Mouse (Mus musculus): ENCODE measurements around the gene Ndufa3.

Ndufa3 gene

GRCm38 (mm10) chr7:3610437-3610836 lies 6.7 kb upstream of the Ndufa3 start:
- no peak for DNase-seq (ENCODE audit: low read depth, low spot score)

DNA sequence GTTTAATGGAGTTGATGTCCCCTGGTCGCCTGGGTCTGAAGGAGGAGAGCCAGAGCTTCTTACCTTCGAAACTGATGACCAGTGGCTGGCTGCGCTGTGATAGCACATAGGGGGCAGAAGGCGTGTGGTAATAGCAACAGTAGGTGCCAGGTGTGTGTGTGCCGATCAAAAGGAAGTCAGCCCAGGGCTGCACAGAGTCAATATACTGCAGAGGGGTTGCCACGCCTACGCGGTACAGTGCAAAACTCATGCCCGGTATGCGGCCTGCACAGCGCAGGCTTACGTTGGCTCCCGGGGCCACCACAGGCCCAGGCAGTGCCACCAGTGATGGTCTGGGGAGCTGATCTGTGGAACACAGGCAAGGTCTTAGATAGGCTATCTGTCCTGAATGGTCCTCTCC lies 6.2 kb upstream of the Ndufa3 start:
- no peak for DNase-seq (ENCODE audit: low read depth, low spot score)

GRCm38 (mm10) chr7:3614021-3614420 lies 3.2 kb upstream of the Ndufa3 start:
- no peak for DNase-seq (ENCODE audit: low read depth, low spot score)

GRCm38 (mm10) chr7:3616057-3616388 lies 1.1 kb upstream of the Ndufa3 start, which contains the start of gene Oscar:
Oscar (minus strand) TSS chr7:3616157.
- no peak for DNase-seq (ENCODE audit: low read depth, low spot score)

DNA sequence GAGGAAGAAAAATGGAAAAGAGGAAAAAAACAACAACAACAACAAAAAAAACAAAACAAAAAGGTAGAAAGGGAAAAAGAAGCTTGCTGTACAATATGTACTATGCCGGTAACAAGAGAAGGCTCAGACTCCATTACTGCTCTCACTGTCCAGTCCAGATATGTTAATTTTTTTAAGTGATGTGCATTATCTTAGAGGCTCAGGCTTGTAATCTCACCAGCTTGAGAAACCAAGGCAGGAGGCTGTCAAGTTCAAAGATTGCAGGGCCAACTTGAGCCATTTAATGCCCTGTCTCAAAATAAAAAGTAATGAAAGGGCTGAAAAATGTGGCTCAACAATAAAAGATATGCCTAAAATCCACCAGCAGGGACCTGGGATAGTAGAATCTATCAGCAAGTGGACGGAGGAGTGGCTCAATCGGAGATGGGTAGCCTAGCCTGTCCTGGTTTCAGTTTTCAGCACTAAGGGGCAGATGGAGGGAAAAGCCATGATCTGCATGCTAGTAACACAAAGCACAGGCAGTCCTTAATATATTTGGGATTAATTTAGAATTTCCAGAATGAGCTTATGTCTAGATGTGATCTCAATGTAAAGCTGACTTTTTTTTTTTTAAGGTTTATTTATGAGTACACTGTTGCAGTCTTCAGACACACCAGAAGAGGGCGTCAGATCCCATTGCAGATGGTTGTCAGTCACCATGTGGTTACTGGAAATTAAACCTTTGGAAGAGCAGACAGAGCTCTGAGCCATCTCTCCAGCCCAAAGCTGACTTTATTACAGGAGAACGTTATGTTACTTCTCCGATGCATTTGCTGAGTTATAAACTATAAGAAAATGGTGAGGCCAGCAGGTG lies 558 bp upstream of the Ndufa3 start:
- DNase-seq (ENCODE audit: low read depth, low spot score), result no peak

- DNase-seq (ENCODE audit: low read depth, low spot score), result no peak
Observed at GRCm38 (mm10) chr7:3629030-3629429, 11.9 kb downstream of the Ndufa3 start.

- peak; percentile 95 for DNase-seq (ENCODE audit: low read depth, low spot score)
Observed at GRCm38 (mm10) chr7:3629543-3630477, 12.6 kb downstream of the Ndufa3 start, which contains the start of the genes Tfpt and Prpf31. Tfpt (minus strand) TSS chr7:3629929. Prpf31 (plus strand) TSS chr7:3629985.

- no peak for DNase-seq (ENCODE audit: low read depth, low spot score)
Observed at GRCm38 (mm10) chr7:3630478-3630815, 13.3 kb downstream of the Ndufa3 start.

GRCm38 (mm10) chr7:3643412-3643811 lies 26.2 kb downstream of the Ndufa3 start:
- DNase-seq (ENCODE audit: low read depth, low spot score), result no peak

DNA sequence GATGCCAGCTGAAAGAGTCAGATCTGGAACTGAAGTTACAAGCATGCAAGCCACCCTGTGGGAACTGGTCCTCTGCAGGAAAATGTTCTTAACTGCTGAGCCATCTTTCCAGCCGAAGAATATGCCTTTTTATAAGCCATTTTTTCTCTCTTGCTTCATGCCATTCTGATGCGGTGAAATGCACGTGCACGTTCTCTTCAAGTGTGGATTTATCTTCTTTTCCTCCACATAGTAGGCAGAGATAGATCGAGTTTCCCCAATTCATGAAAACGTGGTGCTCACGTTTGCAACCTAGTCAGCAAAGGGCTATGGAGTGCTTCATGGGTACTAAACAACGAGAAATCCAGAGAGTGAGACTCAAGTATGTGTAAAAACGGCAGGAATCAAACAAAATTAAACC lies 26.7 kb downstream of the Ndufa3 start:
- no peak for DNase-seq (ENCODE audit: low read depth, low spot score)

DNA sequence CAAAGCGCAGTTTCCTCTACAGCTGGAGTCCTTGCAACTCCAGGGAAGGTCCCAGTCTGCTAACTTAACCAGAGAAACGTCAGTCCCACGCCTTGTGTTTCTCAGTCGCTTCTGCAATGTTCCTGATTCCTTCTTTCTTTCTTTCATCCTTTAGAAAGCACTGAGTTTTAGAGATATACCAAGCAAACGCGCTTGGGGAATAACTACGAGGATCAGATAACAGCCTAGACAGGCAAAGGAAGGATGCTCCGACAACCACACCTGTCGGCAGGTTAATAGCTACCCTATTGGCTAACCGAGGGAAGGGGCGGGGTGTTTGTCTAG lies 27.1 kb downstream of the Ndufa3 start:
- DNase-seq (ENCODE audit: low read depth, low spot score), result no peak

GRCm38 (mm10) chr7:3644672-3645487 lies 27.7 kb downstream of the Ndufa3 start, which contains the start of gene Cnot3:
Cnot3 (plus strand) TSS chr7:3645268.
- DNase-seq (ENCODE audit: low read depth, low spot score), result peak; percentile 98

DNA sequence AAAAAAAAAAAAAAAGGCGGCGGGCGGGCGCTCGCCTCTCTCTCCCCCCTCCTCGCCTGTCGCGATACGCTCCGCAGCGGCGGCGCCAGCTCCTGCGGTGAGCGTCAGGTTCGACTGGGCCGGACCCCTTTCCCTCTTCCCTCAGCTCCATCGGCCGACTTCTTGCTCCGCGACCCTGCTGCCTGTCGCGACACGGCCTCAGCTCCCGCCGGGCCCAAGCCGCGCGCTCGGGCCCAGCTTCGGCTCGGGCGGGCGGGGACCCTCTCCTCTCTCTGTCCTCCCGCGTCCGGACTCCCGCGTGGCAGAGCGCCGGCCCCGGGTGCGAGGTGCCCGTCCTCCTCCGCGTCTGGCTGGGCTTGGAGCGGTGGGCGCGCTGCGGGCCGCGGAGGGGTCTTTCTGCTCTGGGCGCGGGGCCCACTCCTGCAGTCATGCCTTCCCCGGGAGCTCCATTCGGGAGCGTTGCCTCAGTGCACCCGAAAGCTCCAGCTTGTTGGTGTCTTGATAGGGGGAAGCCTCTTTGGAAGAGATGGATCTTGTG lies 28.4 kb downstream of the Ndufa3 start:
- DNase-seq (ENCODE audit: low read depth, low spot score), result no peak

DNA sequence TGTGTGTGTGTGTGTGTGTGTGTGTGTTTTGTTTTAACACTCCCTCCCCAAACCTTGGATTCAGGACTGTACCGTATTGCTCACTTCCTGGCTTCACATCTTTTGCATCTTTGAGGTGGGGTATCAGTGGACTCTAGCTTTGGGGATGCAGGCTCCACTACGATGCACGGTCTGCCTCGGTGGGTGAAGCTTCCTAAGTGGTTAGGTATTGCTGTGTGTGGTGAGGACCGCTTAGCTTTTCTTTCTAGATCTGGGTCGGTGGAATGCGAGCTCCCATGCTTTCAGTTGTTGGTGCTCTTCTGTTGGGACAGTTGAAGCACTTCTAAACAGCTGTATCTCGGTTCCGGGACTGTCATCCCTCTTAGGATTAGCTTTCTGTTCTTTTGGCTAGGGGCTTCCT lies 29.0 kb downstream of the Ndufa3 start:
- no peak for DNase-seq (ENCODE audit: low read depth, low spot score)

- no peak for DNase-seq (ENCODE audit: low read depth, low spot score)
Observed at GRCm38 (mm10) chr7:3646641-3647040, 29.5 kb downstream of the Ndufa3 start.

DNA sequence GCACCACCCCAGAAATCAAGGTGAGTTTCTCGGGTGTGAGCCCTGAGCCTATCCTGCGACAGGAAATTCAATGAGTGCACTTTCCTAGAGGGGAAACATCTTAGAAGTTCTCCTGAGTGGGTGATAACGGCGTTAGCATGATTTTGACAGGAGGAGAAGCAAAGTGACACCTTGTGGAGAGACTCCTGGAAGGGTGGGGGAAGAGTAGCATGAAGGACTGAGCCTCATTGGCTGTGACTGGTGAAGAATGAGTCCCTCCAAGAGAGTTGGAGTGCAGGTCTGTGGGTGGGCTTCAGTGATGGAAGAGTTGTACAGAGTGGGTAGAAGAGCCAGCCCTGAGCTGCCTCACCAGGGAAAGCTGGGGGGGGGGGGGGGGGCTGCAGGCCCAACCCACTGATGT lies 39.8 kb downstream of the Ndufa3 start:
- no peak for DNase-seq (ENCODE audit: low read depth, low spot score)

DNA sequence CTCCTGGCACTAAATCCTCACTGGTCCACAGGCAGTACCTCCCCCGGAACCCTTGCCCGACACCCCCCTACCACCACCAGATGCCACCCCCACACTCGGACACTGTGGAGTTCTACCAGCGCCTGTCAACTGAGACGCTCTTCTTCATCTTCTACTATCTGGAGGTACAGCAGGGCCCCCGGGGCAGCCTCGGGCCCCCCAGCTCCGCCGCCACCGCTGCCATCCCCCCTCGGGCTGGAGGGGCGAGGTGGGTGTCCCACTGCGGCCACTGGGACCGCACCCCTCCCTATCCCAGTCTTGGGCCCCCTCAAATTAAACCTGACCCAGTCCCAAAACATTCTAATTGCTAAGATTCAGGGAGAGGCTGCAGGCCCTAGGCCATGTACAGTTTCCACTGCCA lies 41.4 kb downstream of the Ndufa3 start:
- no peak for DNase-seq (ENCODE audit: low read depth, low spot score)

DNA sequence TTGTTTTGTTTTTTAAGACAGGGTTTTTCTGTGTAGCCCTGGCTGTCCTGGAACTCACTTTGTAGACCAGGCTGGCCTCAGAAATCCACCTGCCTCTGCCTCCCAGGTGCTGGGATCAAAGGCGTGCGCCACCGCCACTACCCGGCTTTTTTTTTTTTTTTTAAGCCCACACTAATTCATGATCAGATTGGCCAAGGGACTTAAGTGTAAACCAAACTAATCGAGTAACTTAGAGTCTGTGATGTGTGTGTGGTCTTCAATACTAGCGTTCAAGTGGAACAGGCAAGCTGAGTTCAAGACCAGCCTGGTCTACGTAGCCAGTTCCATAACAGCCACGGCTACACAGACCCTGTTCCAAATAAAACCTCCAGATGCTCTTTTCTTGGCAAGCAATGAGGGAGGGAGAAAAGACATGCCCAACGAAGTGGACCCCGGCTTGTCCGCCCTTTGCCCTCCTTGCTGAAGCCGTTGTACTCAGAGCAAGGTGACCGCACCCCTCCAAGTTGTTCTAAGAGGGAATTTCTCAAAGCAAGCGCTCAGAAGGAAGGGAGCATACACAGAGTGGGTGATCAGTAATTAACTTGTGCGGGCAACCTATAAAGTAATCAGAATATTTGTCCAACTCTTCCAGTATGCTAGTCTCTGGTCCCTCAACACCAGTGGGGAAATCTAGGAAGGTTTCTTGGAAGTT lies 47.5 kb downstream of the Ndufa3 start:
- no peak for DNase-seq (ENCODE audit: low read depth, low spot score)

DNA sequence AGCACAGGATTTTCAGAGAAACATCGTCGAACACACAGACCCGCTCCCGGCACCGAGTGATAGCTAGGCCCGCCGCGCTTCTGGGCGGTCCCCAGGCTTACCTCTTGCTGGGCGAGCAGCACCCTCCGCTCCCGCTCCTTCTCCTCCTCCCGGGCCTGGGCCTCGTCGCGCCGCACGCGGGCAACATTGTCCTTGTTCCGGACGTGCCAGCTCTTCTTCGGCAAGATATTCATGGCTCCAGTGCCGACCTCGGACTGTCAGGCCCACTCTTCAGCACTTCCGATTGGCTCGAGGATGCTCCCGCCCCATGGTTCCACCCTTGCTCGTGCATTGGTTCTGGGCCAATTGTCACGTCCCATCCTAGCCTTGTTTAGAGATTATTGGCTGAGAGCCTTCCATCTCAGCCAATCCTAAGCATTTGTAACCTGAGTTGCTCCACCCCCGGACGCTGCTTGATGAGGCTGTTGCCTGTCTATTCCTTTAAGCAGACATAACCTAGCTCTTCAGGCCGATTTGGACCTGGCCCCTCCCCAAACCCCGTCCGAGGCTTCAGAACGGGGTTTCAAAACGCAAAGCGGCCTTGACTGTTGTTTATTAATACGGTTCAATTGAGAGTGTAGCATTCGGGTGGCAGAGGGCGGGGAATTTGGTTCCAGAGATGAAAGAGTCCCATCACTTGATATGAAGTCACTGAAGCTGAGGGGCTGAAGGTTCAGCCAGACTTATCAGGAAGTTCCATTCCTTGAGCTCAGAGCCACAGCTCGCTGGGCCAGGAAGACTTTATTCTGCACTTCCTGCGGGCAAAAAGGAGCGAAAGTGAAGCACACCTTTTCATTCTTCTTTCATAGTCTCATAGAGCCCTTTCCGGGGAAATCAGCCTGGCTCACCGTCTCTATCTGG lies 48.3 kb downstream of the Ndufa3 start, which contains the start of gene Leng1:
Gene Leng1 (minus strand): TSS at position 626 of the 900 bp plus-strand sequence.
- DNase-seq (ENCODE audit: low read depth, low spot score), result peak; percentile 95

DNA sequence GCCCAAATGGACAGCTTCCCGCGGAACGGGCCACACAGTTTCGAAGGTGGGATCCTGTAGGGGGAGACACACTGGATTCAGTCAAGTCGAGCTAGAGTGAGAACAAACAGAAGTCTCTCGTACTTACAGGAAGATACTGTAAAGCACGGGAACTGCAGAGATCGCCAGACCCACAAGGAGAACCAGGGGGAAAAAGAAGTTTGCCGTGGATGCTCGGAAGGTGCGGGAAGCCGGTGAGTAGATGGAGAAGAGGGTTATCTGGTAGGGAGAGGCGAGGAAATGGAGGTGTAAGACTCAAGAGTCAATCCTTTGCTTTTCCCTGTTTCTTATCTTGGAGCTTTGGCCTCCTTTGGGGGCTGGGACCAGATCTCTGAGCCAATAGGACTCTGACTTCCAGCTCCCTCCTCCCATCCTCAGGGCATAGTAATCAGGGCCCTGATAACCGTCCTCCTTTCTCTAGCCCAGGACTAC lies 49.8 kb downstream of the Ndufa3 start:
- peak; percentile 56 for DNase-seq (ENCODE audit: low read depth, low spot score)
